Mouse (Mus musculus): Measurements from ENCODE around the gene H2al1j. TPM values are rescaled to one million over a fixed set of nuclear protein-coding genes. Genes with fewer than 3 reads are reported as not detected.
A peak's percentile ranks its signal among the peaks of the same experiment; 100 is the strongest.
"Not testable (repeated sequence)": the region's sequence is repeated elsewhere in the genome, so short reads cannot be mapped to it uniquely, and the experiment has no call there.

The H2al1j gene
- not detected in 2 replicates for total RNA-seq (2021)
- long read RNA-seq, result 0 reads

GRCm38 (mm10) chrX:11327522-11327921 is at the start of gene H2al1j:
Gene H2al1j (plus strand): TSS chrX:11327822.
- not testable (repeated sequence) for DNase-seq

GRCm38 (mm10) chrX:11280741-11281140 is 46.9 kb upstream of the H2al1j start:
- no peak for DNase-seq

GRCm38 (mm10) chrX:11288306-11288882 is 39.2 kb upstream of the H2al1j start:
- DNase-seq, result no peak

- DNase-seq, result no peak
These were observed 38.4 kb upstream of the H2al1j start for GRCm38 (mm10) chrX:11289244-11289643.

- not testable (repeated sequence) for DNase-seq
These were observed 28.7 kb upstream of the H2al1j start, which contains the start of gene H2al1a for GRCm38 (mm10) chrX:11298957-11299356. Gene H2al1a (plus strand): TSS chrX:11299257.

- DNase-seq, result not testable (repeated sequence)
These were observed 25.5 kb upstream of the H2al1j start, which contains the start of gene H2al1b for GRCm38 (mm10) chrX:11302132-11302531. Gene H2al1b (plus strand): TSS chrX:11302432.

GRCm38 (mm10) chrX:11305355-11305754 is 22.3 kb upstream of the H2al1j start, which contains the start of gene H2al1c:
Gene H2al1c (plus strand): TSS chrX:11305655.
- not testable (repeated sequence) for DNase-seq

GRCm38 (mm10) chrX:11308524-11308923 is 19.1 kb upstream of the H2al1j start, which contains the start of gene H2al1d:
Gene H2al1d (plus strand): TSS chrX:11308824.
- not testable (repeated sequence) for DNase-seq

- DNase-seq, result not testable (repeated sequence)
These were observed 16.0 kb upstream of the H2al1j start, which contains the start of gene H2al1e for GRCm38 (mm10) chrX:11311634-11312033. Gene H2al1e (plus strand): TSS chrX:11311934.

- not testable (repeated sequence) for DNase-seq
These were observed 12.8 kb upstream of the H2al1j start, which contains the start of gene H2al1f for GRCm38 (mm10) chrX:11314858-11315257. Gene H2al1f (plus strand): TSS chrX:11315158.

- not testable (repeated sequence) for DNase-seq
These were observed 9.7 kb upstream of the H2al1j start, which contains the start of gene H2al1g for GRCm38 (mm10) chrX:11317956-11318355. Gene H2al1g (plus strand): TSS chrX:11318256.

GRCm38 (mm10) chrX:11321192-11321591 is 6.4 kb upstream of the H2al1j start, which contains the start of gene H2al1h:
Gene H2al1h (plus strand): TSS chrX:11321492.
- not testable (repeated sequence) for DNase-seq

GRCm38 (mm10) chrX:11324359-11324758 is 3.3 kb upstream of the H2al1j start, which contains the start of gene H2al1i:
Gene H2al1i (plus strand): TSS chrX:11324659.
- not testable (repeated sequence) for DNase-seq

GRCm38 (mm10) chrX:11345762-11346161 is 18.1 kb downstream of the H2al1j start:
- no peak for DNase-seq

- no peak for DNase-seq
These were observed 19.1 kb downstream of the H2al1j start for GRCm38 (mm10) chrX:11346756-11347155.

GRCm38 (mm10) chrX:11360823-11361222 is 33.2 kb downstream of the H2al1j start:
- no peak for DNase-seq

- no peak for DNase-seq
These were observed 33.6 kb downstream of the H2al1j start for GRCm38 (mm10) chrX:11361261-11361660.

GRCm38 (mm10) chrX:11363890-11364289 is 36.3 kb downstream of the H2al1j start:
- peak; percentile 5 for DNase-seq

GRCm38 (mm10) chrX:11365151-11365550 is 37.5 kb downstream of the H2al1j start:
- no peak for DNase-seq
